Mouse (Mus musculus) mature B cell (primary cell): ENCODE data around the gene Map7.

Experiments used
- in situ Hi-C: fragments of 300-500 bp; cut with MboI; formaldehyde crosslinking; loops from 2 replicates; pipeline ENCODE4 v1.14.3; 2019

Gene Map7

DNA sequence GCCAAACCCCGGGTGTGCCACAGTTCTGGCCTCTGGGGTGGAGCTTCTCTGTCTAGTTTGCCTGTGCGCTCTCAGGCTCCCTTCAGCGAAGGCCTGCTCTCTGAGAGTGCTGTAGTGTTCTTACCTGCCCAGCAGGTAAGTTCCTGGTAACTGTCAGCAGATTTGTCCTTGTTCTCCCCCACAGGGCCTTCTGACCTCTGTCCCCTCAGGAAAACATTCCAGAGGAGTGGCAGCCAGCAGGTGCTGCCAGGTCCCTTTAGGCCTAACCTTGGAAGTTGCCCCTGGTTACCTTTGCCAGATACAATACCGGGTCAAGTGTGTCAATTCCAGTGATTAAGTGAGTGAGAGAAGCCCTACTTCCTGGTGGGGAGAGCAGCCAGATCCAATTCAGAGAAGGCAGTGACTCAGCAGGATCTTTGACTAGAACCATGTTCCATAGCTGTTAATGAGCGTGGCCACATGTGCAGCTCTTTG lies 38.6 kb downstream of the Map7 start:
- in situ Hi-C loops = no loop called here

DNA sequence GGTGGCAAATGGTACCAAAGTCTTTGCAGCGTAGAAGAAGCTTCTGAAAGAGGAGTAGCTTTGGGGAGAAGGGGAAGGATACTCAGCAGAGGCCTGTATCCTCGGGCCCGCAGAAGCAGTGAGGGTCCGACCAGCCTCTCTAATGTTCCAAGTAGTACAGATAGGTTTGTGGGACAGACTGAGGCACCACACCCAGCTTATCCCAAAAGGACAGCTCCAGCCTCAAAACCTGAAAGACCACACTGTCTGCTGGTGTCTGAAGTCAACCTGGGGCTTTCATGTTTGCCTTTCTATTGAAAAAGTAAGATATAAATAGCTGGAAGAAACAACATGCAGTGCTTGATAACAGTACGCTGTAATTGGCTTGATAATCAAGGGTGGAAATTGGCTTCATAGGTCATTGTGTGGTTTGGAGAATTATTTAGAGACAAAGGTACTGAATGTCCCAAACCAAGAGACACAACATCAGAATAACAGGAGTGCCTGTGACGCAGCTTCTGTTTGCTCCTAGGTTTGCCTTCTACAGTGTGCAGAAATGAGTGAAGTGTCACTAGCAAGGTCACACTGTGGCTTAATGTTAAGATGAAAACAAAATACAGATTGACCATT lies 42.0 kb downstream of the Map7 start:
- in situ Hi-C loops = no loop called here

DNA sequence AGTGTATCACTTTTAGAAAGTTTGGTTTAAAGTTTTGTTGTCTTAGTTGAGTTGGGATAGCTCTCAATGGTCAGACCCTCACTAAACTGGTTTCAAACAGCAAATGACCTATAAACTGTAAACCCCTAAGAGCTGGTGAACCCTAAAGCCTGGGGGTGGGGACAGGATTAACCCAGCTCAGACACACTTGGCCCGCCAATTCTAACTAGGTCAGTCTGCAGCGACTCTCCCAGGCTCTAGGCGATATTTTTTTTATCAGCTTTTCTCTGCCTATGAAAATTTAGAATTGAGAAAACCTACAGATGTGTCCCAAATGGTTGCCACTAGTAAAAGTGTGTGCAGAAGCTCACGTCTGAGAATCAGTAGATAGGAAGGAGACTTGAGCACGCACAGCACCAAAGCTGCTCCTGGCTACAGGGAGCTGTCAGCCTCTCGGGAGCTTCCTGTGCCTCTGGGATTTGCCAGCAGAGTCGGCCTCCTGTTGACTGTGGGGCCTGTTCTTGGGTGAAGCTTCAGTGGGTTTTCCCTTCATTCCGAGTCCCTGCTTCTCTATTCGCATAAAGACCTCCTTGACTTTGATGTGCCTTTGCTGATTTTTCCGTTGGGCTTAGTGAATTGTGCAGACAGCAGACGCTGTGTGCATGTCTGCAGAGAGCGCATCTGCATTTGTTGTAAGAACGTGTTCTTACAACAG lies 46.7 kb downstream of the Map7 start:
- in situ Hi-C loops = no loop called here

DNA sequence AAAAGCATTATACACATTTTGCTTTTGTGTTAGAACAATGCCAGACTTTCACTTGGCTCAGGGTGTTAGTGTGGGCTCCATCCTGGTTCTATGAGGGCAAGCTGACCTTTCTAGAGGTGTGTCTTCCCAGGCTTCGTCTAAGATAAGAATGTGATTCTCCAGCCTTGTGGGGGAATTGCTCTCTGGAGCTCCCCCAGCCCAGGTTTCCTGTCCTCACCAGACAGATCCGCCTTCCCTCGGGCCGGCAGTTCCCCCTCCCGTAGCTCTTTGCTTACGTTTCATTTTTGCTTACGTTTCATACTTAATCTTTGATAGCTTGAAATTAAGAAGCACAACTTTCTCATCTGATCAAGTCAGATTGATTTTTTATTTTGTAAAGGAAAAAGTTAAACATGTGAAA lies 48.8 kb downstream of the Map7 start:
- in situ Hi-C loops = no loop called here

DNA sequence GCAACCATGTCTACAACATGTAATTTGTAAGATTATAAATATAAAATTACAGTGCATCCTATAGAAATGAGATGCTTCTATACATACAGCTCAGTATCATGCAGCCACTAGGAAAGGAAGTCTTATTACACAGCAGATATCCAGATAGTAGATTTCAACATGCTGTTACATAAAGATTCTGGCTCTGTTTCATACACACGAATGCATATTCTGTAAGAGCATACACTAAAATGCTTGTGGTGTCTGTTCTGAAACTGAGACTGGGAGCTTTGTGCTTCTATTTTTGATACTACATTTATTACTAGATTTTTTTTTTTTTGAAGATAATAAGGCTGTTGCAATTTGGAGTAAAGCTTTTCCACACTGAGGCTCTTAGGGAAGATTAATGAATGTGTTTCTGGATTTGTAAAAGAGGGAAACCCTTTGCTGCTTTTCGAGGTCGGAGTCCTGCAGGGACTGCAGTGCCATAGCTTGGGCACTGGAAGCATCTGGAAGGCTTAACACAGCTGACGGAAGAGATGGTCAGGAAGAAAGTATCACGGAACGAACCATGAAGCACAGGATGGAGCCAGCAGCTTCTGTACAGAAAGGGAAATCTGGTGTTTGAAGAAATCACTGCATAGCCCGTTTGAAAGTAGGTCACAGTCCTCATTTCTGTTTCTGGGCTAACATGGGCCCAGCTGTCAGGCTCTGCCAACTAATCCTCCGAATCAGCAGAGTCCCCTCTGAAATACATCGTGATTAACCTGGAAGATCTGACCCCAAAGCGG lies 50.9 kb downstream of the Map7 start:
- in situ Hi-C loops = no loop called here

DNA sequence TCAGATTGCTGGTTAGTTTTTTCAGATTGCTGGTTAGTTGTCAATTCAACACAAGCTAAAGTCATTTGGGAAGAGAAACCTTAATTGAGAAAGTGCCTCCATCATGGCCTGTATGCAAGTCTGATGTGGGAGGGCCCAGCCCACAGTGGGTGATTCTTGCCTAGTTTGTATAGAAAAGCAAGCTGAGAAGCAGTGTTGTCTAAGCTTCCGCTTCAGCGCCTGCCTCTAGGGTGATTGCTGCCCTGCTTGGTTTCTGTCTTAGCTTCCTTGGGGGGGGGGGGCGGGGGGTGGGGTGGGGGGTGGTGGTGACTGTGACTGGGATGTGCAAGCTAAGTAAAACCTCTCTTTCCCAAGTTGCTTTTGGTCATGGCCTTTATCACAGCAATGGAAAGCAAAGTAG lies 53.0 kb downstream of the Map7 start:
- in situ Hi-C loops = no loop called here

DNA sequence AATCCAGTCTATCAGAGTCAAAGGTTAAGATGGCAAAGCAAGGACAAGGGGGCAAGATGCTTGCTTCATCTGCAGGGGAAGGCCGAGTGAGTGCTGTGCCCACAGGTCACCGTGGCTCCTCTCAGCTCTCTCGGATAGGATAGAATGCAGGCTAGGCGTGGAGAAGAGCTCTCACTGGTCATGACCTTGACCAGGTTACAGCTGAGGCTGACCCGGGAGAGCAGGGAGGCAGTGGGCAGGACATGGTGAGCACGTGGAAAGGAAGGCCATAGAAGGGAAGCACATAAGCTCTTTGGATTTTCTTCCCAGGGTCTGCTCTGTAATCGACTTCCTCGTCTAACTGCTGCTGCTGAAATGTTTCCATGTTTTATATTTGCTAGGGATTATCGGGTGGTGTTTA lies 53.9 kb downstream of the Map7 start:
- in situ Hi-C loops = no loop called here

DNA sequence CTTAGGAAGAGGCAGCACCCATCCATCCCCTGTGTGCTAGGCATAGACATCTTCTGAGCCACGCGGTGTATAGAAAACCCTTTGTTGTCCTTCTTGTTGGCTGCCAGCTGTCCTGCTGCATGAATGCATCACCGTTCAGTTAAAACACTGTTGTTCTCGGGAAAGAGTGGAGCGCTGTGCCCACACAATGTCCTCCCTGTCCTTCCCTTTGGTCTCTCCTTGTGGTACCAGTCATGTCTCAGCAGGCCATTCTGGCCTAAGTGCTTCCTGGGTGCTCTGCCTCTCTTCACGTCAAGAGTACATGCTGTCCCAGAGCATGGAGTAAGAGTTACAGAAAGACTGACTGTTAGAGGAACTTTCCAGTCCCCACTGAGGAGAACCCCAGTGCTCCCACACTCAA lies 54.5 kb downstream of the Map7 start:
- in situ Hi-C loops = no loop called here

DNA sequence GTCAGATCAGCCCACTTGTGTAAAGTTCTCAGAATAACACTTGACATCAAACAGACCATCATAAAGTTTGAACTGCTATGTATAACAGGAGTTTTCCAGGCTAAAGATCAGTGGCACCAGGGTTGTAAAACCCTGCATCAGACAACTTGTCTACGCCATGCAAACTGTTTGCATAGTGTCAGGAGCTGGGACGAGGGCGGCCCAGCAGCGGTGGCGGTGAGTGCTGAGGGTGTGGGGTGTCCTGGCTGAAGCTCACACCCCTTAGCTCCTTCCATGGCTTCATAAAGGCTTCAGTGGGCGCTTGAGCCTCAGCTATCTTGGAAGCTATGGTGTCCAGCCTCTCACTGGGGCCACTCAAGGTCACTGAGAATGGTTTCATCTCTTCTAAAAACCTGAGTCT lies 55.2 kb downstream of the Map7 start:
- in situ Hi-C loops = no loop called here

DNA sequence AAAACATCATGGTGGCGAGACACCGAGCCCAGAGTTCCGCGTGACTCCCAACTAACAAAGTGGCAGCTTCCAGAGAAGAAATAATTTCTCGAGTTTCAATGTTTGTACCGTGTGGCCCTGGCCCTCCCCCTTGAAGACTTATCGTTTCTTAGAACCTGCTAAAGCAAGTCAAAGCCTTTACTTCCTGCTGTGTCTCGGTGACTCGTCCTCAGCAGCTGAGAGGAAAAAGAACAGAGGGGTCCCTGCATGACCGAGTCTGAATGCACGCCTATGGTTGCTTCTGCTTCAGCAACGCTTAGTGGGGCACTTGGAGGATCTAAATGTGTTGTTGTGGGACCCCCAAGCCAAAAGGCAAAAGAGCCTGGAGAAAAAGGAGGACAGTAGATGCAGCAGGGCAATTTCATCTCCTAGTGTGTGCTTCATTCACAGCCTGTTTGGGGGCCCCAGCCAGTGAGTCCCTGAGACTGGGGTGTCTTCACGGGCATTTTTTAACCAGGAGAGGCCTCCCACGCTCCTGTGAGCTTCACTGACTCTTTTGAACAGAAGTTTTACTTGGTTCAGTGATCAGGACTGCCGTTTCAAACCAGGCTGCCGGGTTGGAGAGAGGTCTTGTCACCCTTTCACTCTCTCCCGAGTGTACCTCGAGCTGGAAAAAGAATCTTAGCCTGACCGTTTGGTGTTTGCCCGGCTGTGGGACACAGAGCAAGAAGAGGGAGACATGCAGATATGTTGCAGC lies 56.6 kb downstream of the Map7 start:
- in situ Hi-C loops = no loop called here

DNA sequence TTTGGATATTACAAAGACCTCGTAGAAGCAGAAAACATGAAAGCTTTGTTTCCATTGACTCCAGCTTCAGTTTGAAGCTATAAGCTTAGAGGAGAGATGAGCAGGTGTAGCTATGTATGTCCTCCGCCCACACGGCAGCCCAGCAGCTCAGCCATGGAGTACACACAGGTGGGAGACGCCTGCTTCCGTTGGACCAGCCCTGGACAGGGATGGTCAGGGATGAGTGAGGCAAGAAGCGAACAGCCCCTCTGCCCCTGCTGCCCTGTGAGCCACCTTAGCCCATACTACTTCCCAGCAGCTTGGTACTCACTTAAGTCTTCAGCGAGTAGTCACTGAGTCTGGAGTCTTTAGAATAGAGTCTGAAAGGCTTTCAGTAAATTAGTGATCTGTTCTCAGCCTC lies 58.7 kb downstream of the Map7 start:
- in situ Hi-C loops = no loop called here

DNA sequence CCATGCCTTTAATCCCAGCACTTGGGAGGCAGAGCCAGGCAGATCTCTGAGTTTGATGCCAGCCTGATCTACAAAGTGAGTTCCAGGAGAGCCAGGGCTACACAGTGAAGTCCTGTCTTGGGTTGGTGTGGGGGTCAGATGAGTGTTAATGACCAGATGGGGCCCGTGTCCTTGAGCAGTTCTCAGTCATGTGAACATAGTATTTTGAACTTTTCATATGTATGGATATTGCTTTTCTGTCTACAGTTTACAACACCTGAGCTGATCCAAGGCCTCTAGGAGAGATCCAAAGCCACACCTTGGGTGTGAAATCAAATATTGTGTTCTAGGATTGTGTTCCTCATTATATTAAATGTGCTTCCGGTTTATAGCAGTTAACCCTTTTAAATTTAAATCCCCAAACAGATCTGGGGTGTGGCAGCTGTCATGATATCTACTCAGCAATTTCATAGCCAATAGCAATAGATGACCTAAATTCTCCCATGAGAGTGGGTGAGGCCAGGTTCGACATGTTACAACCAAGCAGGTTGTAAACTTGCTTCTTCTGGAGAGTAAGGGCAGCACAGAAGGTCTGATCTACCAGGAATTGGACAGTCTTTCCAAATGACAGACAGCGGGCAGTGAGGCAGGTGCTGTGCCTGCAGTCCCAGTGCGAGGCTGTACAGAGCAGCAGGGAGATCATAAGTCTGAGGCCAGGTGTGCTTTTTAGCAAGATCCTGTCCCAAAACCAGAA lies 61.5 kb downstream of the Map7 start:
- in situ Hi-C loops = no loop called here

DNA sequence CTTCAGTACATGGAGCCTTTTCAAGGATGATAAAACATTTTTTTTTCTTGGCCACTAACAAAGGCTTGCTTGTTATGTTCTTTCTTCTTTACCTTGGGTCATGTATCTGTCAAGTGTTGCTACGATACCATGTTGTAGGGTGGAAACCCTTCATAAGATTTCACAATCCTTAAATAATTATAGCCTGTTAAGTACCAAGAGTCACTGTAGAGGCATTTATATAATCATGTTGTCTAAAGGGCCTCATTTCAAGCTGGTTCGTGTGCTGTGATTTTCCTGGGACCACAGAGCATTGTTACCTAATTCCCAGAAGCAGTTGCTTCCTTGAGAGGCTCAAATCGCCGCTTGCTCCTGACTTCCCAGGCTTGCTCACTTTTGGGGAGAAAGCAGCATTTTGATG lies 66.1 kb downstream of the Map7 start:
- in situ Hi-C loops = no loop called here

DNA sequence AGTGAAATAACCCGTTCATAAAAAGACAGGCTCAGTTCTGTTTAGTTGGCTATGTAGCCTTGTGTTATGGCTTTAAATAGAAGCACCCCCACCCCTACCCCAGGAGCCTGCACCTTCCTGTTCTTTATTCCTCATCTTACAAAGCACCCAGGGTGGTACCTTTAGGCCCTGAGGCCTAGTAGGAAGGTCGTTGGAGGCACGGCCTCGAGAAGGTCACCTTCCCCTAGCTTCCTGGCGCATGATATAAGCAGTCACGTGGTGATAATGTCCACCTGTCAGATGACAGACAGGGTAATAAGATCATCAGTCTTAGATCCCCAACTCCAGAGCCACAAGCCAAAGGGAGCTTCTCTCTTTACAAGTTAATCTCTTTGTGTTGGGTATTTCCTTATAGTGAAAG lies 68.7 kb downstream of the Map7 start:
- in situ Hi-C loops = no loop called here

DNA sequence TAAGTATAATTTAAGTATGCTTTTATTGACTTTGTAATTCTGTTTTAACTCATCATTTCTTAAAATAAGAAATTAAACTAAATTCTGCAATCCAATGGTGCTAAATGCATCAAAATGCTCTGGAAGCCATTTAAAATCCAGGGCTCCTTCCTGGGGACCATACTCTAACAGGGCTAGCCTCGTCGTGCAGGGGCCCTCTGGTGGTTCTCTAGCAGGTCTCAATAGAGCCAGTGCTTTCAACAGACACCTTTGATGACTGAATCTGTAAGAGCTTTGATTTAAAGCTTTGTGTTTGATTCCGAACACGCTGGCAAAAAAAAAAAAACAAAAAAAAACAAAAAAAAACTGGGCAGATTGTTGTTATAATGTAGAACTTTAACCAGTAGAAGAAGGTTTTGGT lies 70.6 kb downstream of the Map7 start:
- in situ Hi-C loops = no loop called here

DNA sequence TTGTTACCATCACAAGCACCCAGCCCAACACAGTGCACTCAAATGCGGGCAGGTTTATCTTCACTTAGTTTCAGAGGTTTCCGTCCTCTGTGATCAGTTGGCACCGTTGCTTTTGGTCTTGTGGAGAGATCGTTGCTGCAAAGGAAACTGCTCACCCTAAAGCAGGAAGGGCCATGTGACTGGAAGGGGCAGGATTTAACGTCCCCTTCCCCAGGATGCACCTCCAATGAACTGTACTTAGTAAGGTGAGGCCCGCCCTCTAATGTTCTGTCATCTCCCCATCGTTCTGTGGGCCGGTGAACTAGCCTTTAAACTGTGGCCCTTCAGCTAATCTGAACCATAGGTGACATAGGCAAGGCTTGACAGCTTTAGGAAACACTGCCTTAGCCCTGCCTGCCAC lies 71.3 kb downstream of the Map7 start:
- in situ Hi-C loops = no loop called here

DNA sequence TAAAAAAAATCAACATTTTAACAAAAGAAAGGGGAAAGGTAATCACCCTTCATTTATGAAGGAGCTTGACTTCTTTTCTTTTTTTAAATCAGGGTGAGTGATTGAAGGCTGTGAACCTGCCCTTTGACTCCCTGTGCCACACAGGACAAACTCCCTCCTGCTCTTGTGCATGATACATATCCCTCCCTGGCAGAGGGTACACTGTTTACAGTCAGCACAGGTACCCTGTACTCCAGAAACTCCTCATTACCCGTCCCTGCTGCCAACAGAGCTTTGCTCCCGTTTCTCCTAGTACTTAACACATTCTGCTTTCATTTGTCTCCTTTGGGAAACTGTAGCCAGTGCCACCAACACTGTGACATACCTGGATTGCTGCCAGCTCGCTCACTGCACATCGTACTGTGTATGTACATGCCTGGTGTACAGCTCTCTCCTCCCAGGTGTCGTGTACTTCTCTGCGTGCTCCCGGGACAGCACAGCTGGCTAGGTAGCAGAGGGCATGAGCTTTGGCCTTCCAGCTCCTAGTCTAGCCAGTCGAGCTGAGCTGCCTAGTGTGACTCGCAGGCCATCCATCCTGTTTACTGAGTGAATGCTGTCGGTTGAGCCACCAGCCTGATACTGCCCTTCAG lies 72.3 kb downstream of the Map7 start:
- in situ Hi-C loops = no loop called here

DNA sequence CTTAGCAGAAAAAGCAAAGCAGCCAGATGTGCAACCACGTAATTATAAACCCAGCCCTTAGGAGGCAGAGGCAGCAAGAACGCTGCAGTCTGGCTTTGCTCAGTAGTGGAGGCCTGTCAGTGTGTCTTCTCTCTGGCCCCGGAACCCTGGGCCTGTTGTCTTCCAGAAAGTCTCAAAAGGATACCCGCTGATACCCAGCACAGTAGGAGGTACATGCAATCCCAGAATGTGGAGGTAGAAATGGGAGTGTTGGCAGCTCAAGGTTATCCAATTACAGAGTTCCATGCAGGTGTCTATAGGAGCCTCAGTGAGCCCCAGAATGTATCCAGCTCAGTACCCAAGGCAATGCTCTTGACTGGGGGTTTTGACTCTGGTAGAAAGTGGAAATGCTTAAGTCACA lies 73.7 kb downstream of the Map7 start:
- in situ Hi-C loops = no loop called here

DNA sequence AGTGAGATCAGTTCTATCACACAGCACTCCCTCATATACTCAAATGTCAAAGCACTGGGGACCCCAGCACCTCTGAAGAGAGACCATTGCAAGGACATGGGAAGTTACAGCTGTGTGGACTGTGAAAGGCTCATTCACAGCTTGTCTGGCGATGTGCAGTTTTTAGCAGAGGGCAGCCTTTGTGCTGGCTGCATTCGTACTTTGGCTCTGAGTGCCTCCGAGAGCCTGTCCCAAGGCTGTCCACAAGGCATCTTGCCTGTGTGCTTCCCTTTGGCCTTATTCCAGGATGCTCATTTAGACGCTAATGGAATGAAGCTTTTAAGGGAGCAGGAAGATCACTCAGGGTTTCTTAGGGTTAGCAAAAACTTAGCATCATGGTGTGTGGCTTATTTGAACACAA lies 78.5 kb downstream of the Map7 start:
- in situ Hi-C loops = no loop called here

DNA sequence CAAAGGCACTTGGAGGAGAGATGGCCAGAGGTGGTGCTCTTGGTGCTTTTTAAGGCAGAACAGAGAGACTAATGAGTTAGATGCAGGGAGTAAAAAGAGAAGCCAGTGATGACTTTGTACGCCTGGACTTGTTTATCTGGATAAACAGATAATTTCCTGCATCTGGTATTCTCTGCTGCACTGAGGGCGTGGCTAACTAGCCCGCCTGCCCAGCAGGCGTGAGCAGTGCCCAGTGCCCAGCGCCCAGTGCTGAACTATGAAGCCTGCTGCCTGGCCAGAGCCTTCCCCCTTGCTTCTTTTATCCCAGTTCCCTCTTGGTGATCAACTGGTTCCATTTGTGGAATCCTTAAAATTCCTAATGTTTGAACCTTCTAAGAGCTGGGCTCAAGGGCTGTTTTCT lies 81.8 kb downstream of the Map7 start:
- in situ Hi-C loops = no loop called here

DNA sequence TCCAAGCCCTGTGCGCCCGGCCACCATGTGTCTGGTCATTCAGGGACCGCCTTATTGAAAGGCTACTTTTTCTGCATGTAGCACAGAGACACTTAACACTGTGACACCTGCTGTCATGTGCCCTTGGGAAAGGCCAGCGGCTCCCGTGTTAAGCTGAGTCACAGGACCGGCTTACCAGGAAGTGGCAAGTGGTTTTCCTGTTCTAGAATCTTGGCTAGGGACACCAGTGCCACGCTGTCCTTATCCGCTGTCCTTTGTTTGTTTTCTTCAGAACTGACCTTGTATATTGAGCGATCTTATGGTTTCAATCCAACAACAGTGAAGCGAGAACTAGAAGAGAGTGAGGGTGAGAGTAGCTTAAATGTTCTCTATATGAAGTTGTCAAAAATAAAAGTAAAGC lies 85.2 kb downstream of the Map7 start:
- in situ Hi-C loops = no loop called here
